Mouse (Mus musculus) heart, embryonic 16.5 days (tissue): ENCODE measurements around the gene Cd151. TPM values are rescaled to one million over a fixed set of nuclear protein-coding genes. Genes with fewer than 3 reads are reported as not detected.
A peak's percentile ranks its signal among the peaks of the same experiment; 100 is the strongest.

Experiments used
- ATAC-seq: fragments of 200-750 bp; cut with Nextera tagmentation; replicated peaks from 2 replicates; pipeline ENCODE4 v1.8.0; 2017; ENCODE audit warnings: moderate number of reproducible peaks; ENCODE audit not compliant: insufficient read depth, low FRiP score; ENCODE audit errors: extremely low read depth
- H3K27ac ChIP-seq: fragments of 300-500 bp; sonication (generic); 2 replicates; pipeline ENCODE4 v1.5.1; 2014; ENCODE audit warnings: mild to moderate bottlenecking, low read length, control low read depth, moderate library complexity
- H3K27me3 ChIP-seq: fragments of 300-500 bp; sonication (generic); 2 replicates; pipeline ENCODE4 v1.6.1; 2014; ENCODE audit warnings: low read length, mixed read lengths; ENCODE audit not compliant: control insufficient read depth, insufficient read depth
- H3K36me3 ChIP-seq: fragments of 300-500 bp; sonication (generic); 2 replicates; pipeline ENCODE4 v1.6.1; 2014; ENCODE audit not compliant: control insufficient read depth, insufficient read depth
- H3K4me1 ChIP-seq: fragments of 300-500 bp; sonication (generic); 2 replicates; pipeline ENCODE4 v1.6.1; 2014; ENCODE audit warnings: low read length, mixed read lengths; ENCODE audit not compliant: control insufficient read depth, insufficient read depth
- H3K4me2 ChIP-seq: fragments of 300-500 bp; sonication (generic); 2 replicates; pipeline ENCODE4 v1.6.1; 2014; ENCODE audit warnings: low read depth, mild to moderate bottlenecking, control low read depth, low read length
- H3K4me3 ChIP-seq: fragments of 300-500 bp; sonication (generic); 2 replicates; pipeline ENCODE4 v1.5.1; 2014; ENCODE audit warnings: mild to moderate bottlenecking, control low read depth, low read length
- H3K9ac ChIP-seq: fragments of 300-500 bp; sonication (generic); 2 replicates; pipeline ENCODE4 v1.6.1; 2014; ENCODE audit warnings: low read length, control low read depth
- H3K9me3 ChIP-seq: fragments of 300-500 bp; sonication (generic); replicated peaks from 2 replicates; pipeline ENCODE4 v1.6.1; 2016; ENCODE audit warnings: low read length; ENCODE audit not compliant: control insufficient read depth
- WGBS: fragments of 180-500 bp; shearing (Covaris S2); extraction: QIAGEN DNeasy Blood & Tissue Kit; methylation state at CpG from one replicate; pipeline ENCODE4 v1.1.7; 2014; 5-methylcytosine and 5-hydroxymethylcytosine counted together
- polyA plus RNA-seq: library from polyadenylated mRNA; unstranded; fragments of >200 nt; fragmentation: Nextera tagmentation; extraction: Ambion mirVana; gene quantifications from 2 replicates; pipeline ENCODE4 v1.2.1, GENCODE M21; 2015

Cd151 gene
- polyA plus RNA-seq, 1 experiment from 2014 or later = 44.0 TPM

DNA sequence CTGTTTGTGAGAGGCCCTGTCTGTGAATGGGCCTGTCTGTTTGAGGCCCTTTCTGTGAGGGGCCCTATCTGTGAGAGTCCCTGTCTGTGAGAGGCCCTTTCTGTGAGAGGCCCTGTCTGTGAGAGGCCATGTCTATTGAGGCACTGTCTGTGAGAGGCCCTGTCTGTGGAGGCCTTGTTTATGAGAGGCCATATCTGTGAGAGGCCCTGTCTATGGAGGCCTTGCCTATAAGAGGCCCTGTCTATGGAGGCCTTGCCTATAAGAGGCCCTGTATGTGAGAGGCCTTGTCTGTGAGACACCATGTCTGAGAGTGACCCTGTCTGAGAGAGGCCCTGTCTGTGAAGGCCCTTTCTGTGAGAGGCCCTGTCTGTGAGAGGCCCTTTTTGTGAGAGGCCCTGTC, 41.0 kb downstream of the Cd151 start:
- ATAC-seq = no peak
- Histone ChIP-seq H3K4me2 (no peak overlapping the region), H3K9me3 (no peaks in the 10 kb centered on the region), H3K27ac (no peak overlapping the region), H3K27me3 (no peaks in the 10 kb centered on the region), H3K4me3 (no peak overlapping the region), H3K36me3 (peaks cover 3% of the 10 kb centered on the region; the same call in 1 of the 2 replicates), H3K4me1 (peaks cover 16% of the 10 kb centered on the region), H3K9ac (no peak overlapping the region)

DNA sequence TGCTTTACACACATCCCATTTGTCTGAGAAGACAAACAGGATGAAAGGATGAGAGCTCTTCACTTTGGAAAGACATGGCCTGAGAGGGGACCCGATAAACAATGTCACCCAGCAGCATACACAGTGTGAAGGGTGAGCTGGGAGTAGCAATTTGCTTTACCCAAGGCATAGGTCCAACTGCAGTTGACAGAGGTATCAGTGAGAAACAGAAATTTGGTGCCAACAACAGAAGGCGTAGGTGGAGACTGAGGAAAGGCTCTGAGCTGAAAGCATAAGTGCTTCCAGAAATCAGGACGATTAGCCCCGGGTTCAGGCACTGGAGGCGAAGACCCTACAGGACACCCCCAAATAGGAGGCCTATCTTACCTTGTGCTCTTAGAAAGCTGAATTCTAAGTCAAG, 43.0 kb downstream of the Cd151 start:
- Histone ChIP-seq H3K27me3 (no peaks in the 10 kb centered on the region), H3K9ac (no peak overlapping the region), H3K4me3 (no peak overlapping the region), H3K4me1 (peaks cover 16% of the 10 kb centered on the region), H3K27ac (peak overlapping the region; percentile 52), H3K9me3 (no peaks in the 10 kb centered on the region), H3K36me3 (peaks cover 6% of the 10 kb centered on the region; the same call in 1 of the 2 replicates), H3K4me2 (no peak overlapping the region)
- ATAC-seq = no peak
- 76% methylated on average over 5 of the region's 5 CpGs for WGBS

DNA sequence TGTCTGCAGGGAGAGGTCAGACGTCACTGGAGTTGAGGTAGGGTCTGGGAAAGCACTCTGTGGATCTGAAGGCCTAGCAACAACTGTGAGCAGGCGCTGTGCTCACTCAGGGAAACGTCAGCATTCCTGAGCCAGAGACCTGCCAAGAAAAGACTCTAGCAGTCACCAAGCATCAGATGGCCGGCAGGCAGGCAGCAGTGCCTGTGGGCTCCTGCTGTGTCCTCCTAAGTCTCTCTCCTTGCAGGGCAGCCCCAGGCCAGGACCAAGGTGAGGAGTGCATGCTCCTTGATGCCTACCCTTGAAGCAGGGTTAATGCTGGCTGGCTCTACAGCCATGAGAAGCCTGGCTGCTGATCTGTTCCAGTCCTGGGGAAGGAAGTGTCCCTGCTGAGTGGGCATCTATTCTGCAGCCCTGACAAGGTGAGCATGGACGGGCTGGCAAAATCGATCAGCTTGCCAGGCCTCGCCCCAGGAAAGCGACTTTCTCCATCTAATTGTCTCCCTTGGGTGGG, 43.5 kb downstream of the Cd151 start:
- no peaks in the 10 kb centered on the region for H3K27me3 ChIP-seq
- H3K4me3 ChIP-seq = no peak overlapping the region
- H3K4me1 ChIP-seq = peaks cover 16% of the 10 kb centered on the region
- 67% methylated on average over 8 of the region's 8 CpGs for WGBS
- peaks cover 6% of the 10 kb centered on the region; the same call in 1 of the 2 replicates for H3K36me3 ChIP-seq
- H3K27ac ChIP-seq = peak overlapping the region; percentile 56
- H3K4me2 ChIP-seq = no peak overlapping the region
- H3K9me3 ChIP-seq = no peaks in the 10 kb centered on the region
- peak; percentile 70; the same call in 1 of the 2 replicates for ATAC-seq
- no peak overlapping the region; the same call in 1 of the 2 replicates for H3K9ac ChIP-seq

DNA sequence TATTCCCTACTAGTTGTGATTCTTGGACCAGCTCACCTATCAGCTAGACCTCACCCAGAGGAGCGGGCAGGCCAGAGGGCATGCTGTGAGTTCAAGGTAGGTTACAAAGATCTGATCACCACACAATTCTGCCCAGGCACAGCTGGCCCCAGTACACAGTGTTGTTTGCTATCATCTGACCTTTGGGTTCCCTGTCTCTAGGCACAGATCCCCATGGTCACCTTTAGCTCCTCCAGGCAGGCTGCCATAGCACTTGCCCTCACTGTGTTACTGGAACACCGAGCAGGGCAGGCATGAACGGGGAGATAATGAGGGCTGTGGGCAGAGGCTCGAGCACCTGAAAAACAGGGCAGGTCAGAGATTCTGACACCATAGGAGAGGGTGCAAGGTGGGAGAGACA, 50.4 kb downstream of the Cd151 start:
- Histone ChIP-seq H3K9ac (no peak overlapping the region), H3K27ac (no peak overlapping the region), H3K27me3 (no peaks in the 10 kb centered on the region), H3K4me3 (no peak overlapping the region), H3K4me2 (no peak overlapping the region), H3K36me3 (peaks cover 5% of the 10 kb centered on the region; the same call in 1 of the 2 replicates), H3K4me1 (peaks cover 19% of the 10 kb centered on the region), H3K9me3 (no peaks in the 10 kb centered on the region)
- no peak for ATAC-seq
- 77% methylated on average over 4 of the region's 4 CpGs for WGBS

DNA sequence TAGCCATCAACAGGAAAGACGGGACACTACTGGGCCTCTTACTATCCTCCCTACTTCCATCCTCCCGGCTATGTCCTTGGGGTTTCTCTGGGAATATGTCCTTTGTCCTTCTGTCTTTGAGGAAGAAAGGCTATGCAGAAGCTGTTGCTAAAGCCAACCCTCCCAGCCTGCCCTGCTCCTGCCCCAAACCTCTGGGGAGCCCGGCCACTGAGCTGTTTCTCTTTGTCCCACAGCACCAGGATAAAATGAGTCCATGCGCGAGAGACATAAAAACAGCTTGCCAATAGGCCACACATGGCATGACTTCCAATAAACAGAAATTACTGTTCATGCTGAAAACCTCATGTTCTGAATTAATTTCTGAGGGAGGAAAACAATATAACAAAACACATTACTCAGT, 51.1 kb downstream of the Cd151 start:
- H3K27me3 ChIP-seq = no peaks in the 10 kb centered on the region
- H3K4me3 ChIP-seq = no peak overlapping the region
- no peak for ATAC-seq
- peaks cover 3% of the 10 kb centered on the region; the same call in 1 of the 2 replicates for H3K36me3 ChIP-seq
- 89% methylated on average over 5 of the region's 5 CpGs for WGBS
- H3K27ac ChIP-seq = peak overlapping the region; percentile 83
- H3K4me2 ChIP-seq = no peak overlapping the region
- no peak overlapping the region for H3K9ac ChIP-seq
- peaks cover 19% of the 10 kb centered on the region for H3K4me1 ChIP-seq
- no peaks in the 10 kb centered on the region for H3K9me3 ChIP-seq

DNA sequence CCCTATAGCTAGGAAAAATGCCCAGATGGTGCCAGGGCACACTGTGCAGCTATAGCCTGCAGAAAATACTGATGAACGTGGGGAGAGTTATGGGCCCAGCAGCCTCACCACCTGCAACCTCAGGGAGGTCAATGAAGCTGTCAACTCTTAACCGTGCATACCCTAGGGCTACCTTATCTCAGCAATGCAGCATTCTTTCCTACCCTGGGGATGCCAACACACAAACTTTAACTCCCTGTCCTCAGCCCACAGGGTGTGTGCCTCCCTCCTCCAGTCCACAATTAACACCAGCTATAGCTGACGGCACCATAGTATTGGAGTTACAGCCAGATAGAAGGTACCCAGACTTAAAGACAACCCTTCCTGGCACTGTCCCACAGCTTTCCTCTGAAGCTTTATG, 51.7 kb downstream of the Cd151 start:
- Histone ChIP-seq H3K27ac (peak overlapping the region; percentile 83), H3K9ac (no peak overlapping the region; the same call in 1 of the 2 replicates), H3K4me2 (no peak overlapping the region), H3K4me3 (no peak overlapping the region), H3K4me1 (peaks cover 19% of the 10 kb centered on the region), H3K27me3 (no peaks in the 10 kb centered on the region), H3K36me3 (0 out of 2 replicates have a peak, but pooled peaks cover 2% of the 10 kb centered on the region), H3K9me3 (no peaks in the 10 kb centered on the region)
- ATAC-seq = peak; percentile 72
- 37% methylated on average over 3 of the region's 3 CpGs for WGBS

DNA sequence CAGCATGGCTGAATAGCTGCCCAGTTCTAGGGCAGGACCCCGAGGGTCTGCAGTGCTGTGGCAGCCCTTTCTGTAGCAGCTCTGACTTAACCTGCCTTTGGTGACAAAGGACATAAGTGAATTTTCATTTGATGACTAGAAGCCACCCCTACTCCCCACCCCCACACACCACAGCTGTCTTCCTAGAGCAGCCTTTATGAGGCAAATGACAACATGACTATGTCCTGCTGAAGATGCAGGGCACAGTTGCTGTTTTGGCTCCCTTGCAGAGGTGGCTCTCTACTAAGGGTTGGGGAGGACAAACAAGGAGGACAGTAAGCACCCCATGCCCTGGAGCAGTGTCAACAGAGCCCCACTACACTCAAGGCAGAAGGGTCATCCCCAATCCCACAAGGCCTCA, 52.6 kb downstream of the Cd151 start:
- ATAC-seq = no peak

More for the DNA sequence above, 52.6 kb downstream of the Cd151 start:
- Histone ChIP-seq H3K9ac (no peak overlapping the region), H3K36me3 (0 out of 2 replicates have a peak, but pooled peaks cover 2% of the 10 kb centered on the region), H3K4me3 (no peak overlapping the region), H3K9me3 (no peaks in the 10 kb centered on the region), H3K27ac (peak overlapping the region; percentile 83), H3K4me1 (peaks cover 19% of the 10 kb centered on the region), H3K27me3 (no peaks in the 10 kb centered on the region), H3K4me2 (no peak overlapping the region)
- WGBS = 52% methylated on average over 1 of the region's 1 CpGs

Other genes with a start within 250 kb of the Cd151 start
- gene Phrf1, start 238.6 kb upstream of the Cd151 start, polyA plus RNA-seq = 43.5 and 50.7 TPM in 2 replicates
- gene Irf7, start 200.9 kb upstream of the Cd151 start, polyA plus RNA-seq = 4.7 and 9.1 TPM in 2 replicates
- 1.6 TPM in 1 of 2 replicates, not detected in the other for gene Cdhr5, start 190.6 kb upstream of the Cd151 start, polyA plus RNA-seq
- 2.1 and 2.8 TPM in 2 replicates for gene Sct, start 188.3 kb upstream of the Cd151 start, polyA plus RNA-seq
- gene Drd4, start 175.4 kb upstream of the Cd151 start, polyA plus RNA-seq = 0.05 and 0.13 TPM in 2 replicates
- 37.6 and 37.7 TPM in 2 replicates for gene Deaf1, start 139.7 kb upstream of the Cd151 start, polyA plus RNA-seq
- gene Tmem80, start 139.7 kb upstream of the Cd151 start, polyA plus RNA-seq = 32.2 and 32.5 TPM in 2 replicates
- gene Eps8l2, start 128.5 kb upstream of the Cd151 start, polyA plus RNA-seq = 2.6 and 3.9 TPM in 2 replicates
- gene Taldo1, start 75.2 kb upstream of the Cd151 start, polyA plus RNA-seq = 227 and 257 TPM in 2 replicates
- gene Gatd1, start 53.3 kb upstream of the Cd151 start, polyA plus RNA-seq = 26.6 and 28.0 TPM in 2 replicates
- gene Cend1, start 37.9 kb upstream of the Cd151 start, polyA plus RNA-seq = 5.2 and 5.9 TPM in 2 replicates
- gene Slc25a22, start 29.5 kb upstream of the Cd151 start, polyA plus RNA-seq = 17.8 and 19.7 TPM in 2 replicates
- 9.0 and 9.7 TPM in 2 replicates for gene Pidd1, start 23.4 kb upstream of the Cd151 start, polyA plus RNA-seq
- 704 and 720 TPM in 2 replicates for gene Rplp2, start 20.0 kb upstream of the Cd151 start, polyA plus RNA-seq
- 73.1 and 78.0 TPM in 2 replicates for gene Pnpla2, start 12.2 kb upstream of the Cd151 start, polyA plus RNA-seq
- 24.2 and 26.1 TPM in 2 replicates for gene Cracr2b, start 6.3 kb upstream of the Cd151 start, polyA plus RNA-seq
- gene Polr2l, start 7.7 kb downstream of the Cd151 start, polyA plus RNA-seq = 56.7 and 61.5 TPM in 2 replicates
- gene Tspan4, start 7.8 kb downstream of the Cd151 start, polyA plus RNA-seq = 61.0 and 61.5 TPM in 2 replicates
- 33.3 and 34.2 TPM in 2 replicates for gene Chid1, start 72.5 kb downstream of the Cd151 start, polyA plus RNA-seq
- 54.1 and 54.9 TPM in 2 replicates for gene Ap2a2, start 94.8 kb downstream of the Cd151 start, polyA plus RNA-seq
- gene Muc6, start 187.9 kb downstream of the Cd151 start, polyA plus RNA-seq = 0.14 and 0.18 TPM in 2 replicates
- gene Muc2, start 222.9 kb downstream of the Cd151 start, polyA plus RNA-seq = 0.31 and 1.1 TPM in 2 replicates